Mouse (Mus musculus) T-cell, adult 2 months (primary cell): ENCODE data around the gene Necab2.

Experiments
- DNase-seq: peaks from one replicate; pipeline ENCODE4 v3.0.0; 2022; ENCODE audit warnings: low spot score

Necab2 gene

GRCm38 (mm10) chr8:119520102-119520501 lies 73.6 kb downstream of the Necab2 start:
- DNase-seq = no peak
